19 mouse cellular contexts compared by ENCODE assay signal in genomic region chr15:12517314-12517813, GRCm38 (mm10).
DNase-seq lines count a peak whose midpoint lies in the region; ATAC-seq and TF ChIP-seq lines count a peak whose summit lies in the region.
"Had no signal": no experiment of that assay in that cellular context is flagged by ENCODE, and none has a peak within 500 bp of the region (broad histone marks: within the 10 kb centered on the region; RNA-seq: fewer than 3 reads in every experiment).

No protein-coding gene starts in this region.

- peaks cover 17% of the 10 kb centered on the region for H3K4me1 ChIP-seq in kidney, embryonic 14.5 days (ENCODE audit: control insufficient read depth, insufficient read depth, low read length)
- H3K4me1 ChIP-seq in lung, embryonic 14.5 days (ENCODE audit: insufficient read depth): peaks cover 9% of the 10 kb centered on the region; the same call in 1 of the 2 replicates
- H3K4me1 ChIP-seq in limb, embryonic 10.5 days: peaks cover 75% of the 10 kb centered on the region
- H3K4me1 ChIP-seq in limb, embryonic 12.5 days (replicated peaks): peaks cover 78% of the 10 kb centered on the region
- H3K4me1 ChIP-seq in hindbrain, embryonic 10.5 days (replicated peaks): peaks cover 24% of the 10 kb centered on the region
- H3K4me1 ChIP-seq: liver, embryonic 12.5 days had no signal

- H3K9ac ChIP-seq in kidney, embryonic 14.5 days (ENCODE audit: low read depth, low read length): no peak overlapping the region
- no peak overlapping the region for H3K9ac ChIP-seq in lung, embryonic 14.5 days
- no peak overlapping the region for H3K9ac ChIP-seq in limb, embryonic 12.5 days (replicated peaks)
- H3K9ac ChIP-seq: forebrain, embryonic 13.5 days; heart, embryonic 12.5 days; hindbrain, embryonic 12.5 days; liver, embryonic 12.5 days had no signal

- H3K4me3 ChIP-seq in kidney, embryonic 14.5 days (ENCODE audit: low read length): no peak overlapping the region
- no peak overlapping the region for H3K4me3 ChIP-seq in lung, embryonic 14.5 days (ENCODE audit: low read depth, low read length)
- H3K4me3 ChIP-seq in limb, embryonic 10.5 days: no peak overlapping the region
- H3K4me3 ChIP-seq in limb, embryonic 12.5 days (replicated peaks): no peak overlapping the region
- no peak overlapping the region for H3K4me3 ChIP-seq in hindbrain, embryonic 10.5 days
- H3K4me3 ChIP-seq: forebrain, embryonic 13.5 days; heart, embryonic 12.5 days; hindbrain, embryonic 12.5 days; left cerebral cortex, adult 2 months; liver, embryonic 12.5 days had no signal

- H3K27me3 ChIP-seq in kidney, embryonic 14.5 days (ENCODE audit: control insufficient read depth, insufficient read depth, low read length): no peaks in the 10 kb centered on the region
- H3K27me3 ChIP-seq in lung, embryonic 14.5 days (ENCODE audit: insufficient read depth, low read length): no peaks in the 10 kb centered on the region
- H3K27me3 ChIP-seq in limb, embryonic 10.5 days (ENCODE audit: low read depth, poor library complexity, severe bottlenecking): no peaks in the 10 kb centered on the region
- 0 out of 2 replicates have a peak, but pooled peaks cover 8% of the 10 kb centered on the region for H3K27me3 ChIP-seq in limb, embryonic 12.5 days
- no peaks in the 10 kb centered on the region for H3K27me3 ChIP-seq in hindbrain, embryonic 10.5 days (ENCODE audit: insufficient read depth, poor library complexity, severe bottlenecking)
- H3K27me3 ChIP-seq: forebrain, embryonic 13.5 days; heart, embryonic 12.5 days; hindbrain, embryonic 12.5 days; liver, embryonic 12.5 days had no signal

- H3K36me3 ChIP-seq in kidney, embryonic 14.5 days (ENCODE audit: control insufficient read depth, insufficient read depth, low read length): no peaks in the 10 kb centered on the region; the same call in 1 of the 2 replicates
- no peaks in the 10 kb centered on the region for H3K36me3 ChIP-seq in lung, embryonic 14.5 days (ENCODE audit: insufficient read depth)
- peaks cover 4% of the 10 kb centered on the region; the same call in 1 of the 2 replicates for H3K36me3 ChIP-seq in limb, embryonic 10.5 days
- no peaks in the 10 kb centered on the region for H3K36me3 ChIP-seq in limb, embryonic 12.5 days
- no peaks in the 10 kb centered on the region for H3K36me3 ChIP-seq in hindbrain, embryonic 10.5 days
- H3K36me3 ChIP-seq: hindbrain, embryonic 12.5 days; liver, embryonic 12.5 days had no signal

- DNase-seq in kidney, adult 8-10 months: no peak
- DNase-seq in lung, embryonic 14.5 days: peak; percentile 75
- no peak for DNase-seq in lung, postnatal 25 days (ENCODE audit: low spot score)
- no peak for DNase-seq in limb, embryonic 10.5 days (ENCODE audit: low spot score)
- no peak for DNase-seq in hindbrain, embryonic 10.5 days (ENCODE audit: low spot score)
- DNase-seq: adrenal gland, adult 2 months; cerebellum, adult 11 months; cerebellum, postnatal 10 days; heart, postnatal 10 days; layer of hippocampus, adult 9-11 months; thymus, adult 2 months had no signal

- no peak overlapping the region for H3K4me2 ChIP-seq in kidney, embryonic 14.5 days (replicated peaks; ENCODE audit: low read depth, low read length)
- no peak overlapping the region for H3K4me2 ChIP-seq in lung, embryonic 14.5 days
- no peak overlapping the region for H3K4me2 ChIP-seq in limb, embryonic 12.5 days
- H3K4me2 ChIP-seq: forebrain, embryonic 13.5 days; heart, embryonic 12.5 days; hindbrain, embryonic 12.5 days; liver, embryonic 12.5 days; midbrain, embryonic 11.5 days had no signal

- 21% methylated on average over 9 of the region's 9 CpGs for WGBS in kidney, embryonic 14.5 days
- 31% methylated on average over 9 of the region's 9 CpGs for WGBS in lung, embryonic 14.5 days
- 50% methylated on average over 9 of the region's 9 CpGs for WGBS in limb, embryonic 10.5 days
- 20% methylated on average over 9 of the region's 9 CpGs for WGBS in limb, embryonic 12.5 days
- 91% methylated on average over 9 of the region's 9 CpGs for WGBS in hindbrain, embryonic 10.5 days

- H3K27ac ChIP-seq in kidney, embryonic 14.5 days (ENCODE audit: low read depth, low read length): peak overlapping the region; percentile 69
- no peak overlapping the region for H3K27ac ChIP-seq in lung, embryonic 14.5 days (ENCODE audit: low read depth)
- H3K27ac ChIP-seq in limb, embryonic 10.5 days: peak overlapping the region; percentile 81
- H3K27ac ChIP-seq in limb, embryonic 12.5 days: peak overlapping the region; percentile 57
- no peak overlapping the region for H3K27ac ChIP-seq in hindbrain, embryonic 10.5 days
- H3K27ac ChIP-seq: forebrain, embryonic 13.5 days; hindbrain, embryonic 12.5 days; left cerebral cortex, adult 2 months; liver, embryonic 12.5 days had no signal

- peak; percentile 71 for ATAC-seq in kidney, embryonic 14.5 days (ENCODE audit: low FRiP score, low TSS enrichment)
- ATAC-seq in lung, embryonic 14.5 days (ENCODE audit: insufficient read depth): no peak
- ATAC-seq in limb, embryonic 12.5 days (ENCODE audit: insufficient number of reproducible peaks, insufficient read depth, low FRiP score, low TSS enrichment, low read depth): no peak
- ATAC-seq: forebrain, embryonic 13.5 days; liver, embryonic 12.5 days had no signal

- no peak for TF ChIP-seq CTCF in lung, embryonic 14.5 days (IDR thresholded peaks at IDR 0.05; ENCODE audit: low read depth)

- H3K9me3 ChIP-seq in kidney, embryonic 14.5 days (ENCODE audit: control insufficient read depth, low read length): no peaks in the 10 kb centered on the region
- H3K9me3 ChIP-seq in lung, embryonic 14.5 days (ENCODE audit: low read depth, low read length): no peaks in the 10 kb centered on the region
- no peaks in the 10 kb centered on the region for H3K9me3 ChIP-seq in limb, embryonic 10.5 days (replicated peaks)
- H3K9me3 ChIP-seq in limb, embryonic 12.5 days: no peaks in the 10 kb centered on the region
- no peaks in the 10 kb centered on the region for H3K9me3 ChIP-seq in hindbrain, embryonic 10.5 days
- H3K9me3 ChIP-seq: forebrain, embryonic 13.5 days; hindbrain, embryonic 12.5 days; liver, embryonic 12.5 days had no signal

Comparison
In these comparisons a context has a peak if more than half of its experiments do, and no peak if none do; other contexts are left out.
1. H3K27ac ChIP-seq: peak in kidney, embryonic 14.5 days (single experiment), limb, embryonic 10.5 days (single experiment) and limb, embryonic 12.5 days (single experiment); none in lung, embryonic 14.5 days (single experiment) and hindbrain, embryonic 10.5 days (single experiment).